Mouse (Mus musculus) cerebellum, adult 2 months (tissue): ENCODE measurements at regions not wholly inside any gene's neighbourhood (a gene's known extent, or its start where the extent isn't known, plus 50 kb on each side); places are given as distances from the start of the nearest gene placed in this dataset.

Experiments used
- CTCF ChIP-seq: fragments of 200-500 bp; IDR thresholded peaks from 2 replicates; pipeline ENCODE4 v1.5.1; 2011; ENCODE audit warnings: low read depth, mild to moderate bottlenecking, control low read depth, low read length, moderate library complexity, borderline replicate concordance; ENCODE audit not compliant: insufficient read depth
- POLR2A ChIP-seq: fragments of 200-500 bp; IDR thresholded peaks from 2 replicates; pipeline ENCODE4 v1.6.1; 2011; ENCODE audit warnings: low read length, control low read depth, borderline replicate concordance; ENCODE audit not compliant: insufficient read depth

- TF ChIP-seq CTCF (no peak), POLR2A (no peak)
Observed at GRCm38 (mm10) chr15:41949094-41949461, 1814.9 kb downstream of the 9330182O14Rik start.
